Mouse (Mus musculus): ENCODE measurements around the gene Sf3a1. TPM values are rescaled to one million over a fixed set of nuclear protein-coding genes. Genes with fewer than 3 reads are reported as not detected.
"Not testable (repeated sequence)": the region's sequence is repeated elsewhere in the genome, so short reads cannot be mapped to it uniquely, and the experiment has no call there.

Sf3a1 gene
- total RNA-seq, 1 experiment from 2014 or later, result 48.0 TPM

DNA sequence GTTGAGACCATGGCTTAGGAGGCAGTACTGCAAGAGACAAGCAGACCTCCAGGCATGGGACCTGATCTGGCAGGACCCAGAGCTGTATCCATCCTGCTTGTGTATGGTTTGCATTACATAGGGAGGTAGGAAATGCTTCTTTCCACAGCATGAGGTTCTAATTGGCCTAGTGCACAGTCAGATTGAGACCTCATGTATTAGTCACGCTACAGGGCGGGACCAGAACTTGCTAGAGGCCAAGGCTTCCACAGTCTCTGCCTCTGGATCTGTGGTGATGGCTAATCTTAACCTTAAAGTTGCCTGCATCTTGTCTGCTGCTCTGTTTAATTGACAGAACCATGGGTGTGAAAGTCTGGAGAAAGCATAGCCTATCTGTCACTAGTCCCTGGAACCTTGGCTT, 4.6 kb downstream of the Sf3a1 start:
- ATAC-seq (replicated peaks in 1 of 2; ENCODE audit: insufficient read depth in 1 of 2, low FRiP score in 2 of 2, low TSS enrichment in 1 of 2, low read depth in 1 of 2, poor library complexity in 2 of 2, severe bottlenecking in 2 of 2), result no peak

GRCm38 (mm10) chr11:4166467-4167090, 6.4 kb downstream of the Sf3a1 start:
- ATAC-seq (replicated peaks in 1 of 2; ENCODE audit: insufficient read depth in 1 of 2, low FRiP score in 2 of 2, low TSS enrichment in 1 of 2, low read depth in 1 of 2, poor library complexity in 2 of 2, severe bottlenecking in 2 of 2), result no peak

GRCm38 (mm10) chr11:4174586-4174985, 14.4 kb downstream of the Sf3a1 start:
- ATAC-seq (replicated peaks in 1 of 2; ENCODE audit: insufficient read depth in 1 of 2, low FRiP score in 2 of 2, low TSS enrichment in 1 of 2, low read depth in 1 of 2, poor library complexity in 2 of 2, severe bottlenecking in 2 of 2), result no peak

GRCm38 (mm10) chr11:4177716-4178115, 17.6 kb downstream of the Sf3a1 start:
- no peak for ATAC-seq (replicated peaks in 1 of 2; ENCODE audit: insufficient read depth in 1 of 2, low FRiP score in 2 of 2, low TSS enrichment in 1 of 2, low read depth in 1 of 2, poor library complexity in 2 of 2, severe bottlenecking in 2 of 2)

- ATAC-seq (replicated peaks in 1 of 2; ENCODE audit: insufficient read depth in 1 of 2, low FRiP score in 2 of 2, low TSS enrichment in 1 of 2, low read depth in 1 of 2, poor library complexity in 2 of 2, severe bottlenecking in 2 of 2), result no peak
Observed at GRCm38 (mm10) chr11:4182061-4182460, 21.9 kb downstream of the Sf3a1 start.

GRCm38 (mm10) chr11:4183511-4183910, 23.4 kb downstream of the Sf3a1 start:
- no peak for ATAC-seq (replicated peaks in 1 of 2; ENCODE audit: insufficient read depth in 1 of 2, low FRiP score in 2 of 2, low TSS enrichment in 1 of 2, low read depth in 1 of 2, poor library complexity in 2 of 2, severe bottlenecking in 2 of 2)

- ATAC-seq (replicated peaks in 1 of 2; ENCODE audit: insufficient read depth in 1 of 2, low FRiP score in 2 of 2, low TSS enrichment in 1 of 2, low read depth in 1 of 2, poor library complexity in 2 of 2, severe bottlenecking in 2 of 2), result no peak
Observed at GRCm38 (mm10) chr11:4184251-4184952, 24.3 kb downstream of the Sf3a1 start.

DNA sequence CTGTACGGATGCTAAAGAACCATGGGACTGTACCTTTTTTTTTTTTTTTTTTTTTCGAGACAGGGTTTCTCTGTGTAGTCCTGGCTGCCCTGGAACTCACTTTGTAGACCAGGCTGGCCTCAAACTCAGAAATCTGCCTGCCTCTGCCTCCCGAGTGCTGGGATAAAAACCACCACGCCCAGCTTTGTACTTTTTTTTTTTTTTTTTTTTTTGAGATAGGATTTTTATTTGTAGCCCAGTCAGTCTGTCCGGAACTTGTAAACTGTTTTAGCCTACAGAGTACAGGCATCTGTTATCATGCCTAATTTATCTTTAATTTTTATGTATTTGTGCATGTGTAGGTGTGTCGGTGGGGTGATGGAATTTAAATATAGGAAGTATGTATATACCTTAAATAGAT, 25.3 kb downstream of the Sf3a1 start:
- not testable (repeated sequence) for ATAC-seq (replicated peaks in 1 of 2; ENCODE audit: insufficient read depth in 1 of 2, low FRiP score in 2 of 2, low TSS enrichment in 1 of 2, low read depth in 1 of 2, poor library complexity in 2 of 2, severe bottlenecking in 2 of 2)

DNA sequence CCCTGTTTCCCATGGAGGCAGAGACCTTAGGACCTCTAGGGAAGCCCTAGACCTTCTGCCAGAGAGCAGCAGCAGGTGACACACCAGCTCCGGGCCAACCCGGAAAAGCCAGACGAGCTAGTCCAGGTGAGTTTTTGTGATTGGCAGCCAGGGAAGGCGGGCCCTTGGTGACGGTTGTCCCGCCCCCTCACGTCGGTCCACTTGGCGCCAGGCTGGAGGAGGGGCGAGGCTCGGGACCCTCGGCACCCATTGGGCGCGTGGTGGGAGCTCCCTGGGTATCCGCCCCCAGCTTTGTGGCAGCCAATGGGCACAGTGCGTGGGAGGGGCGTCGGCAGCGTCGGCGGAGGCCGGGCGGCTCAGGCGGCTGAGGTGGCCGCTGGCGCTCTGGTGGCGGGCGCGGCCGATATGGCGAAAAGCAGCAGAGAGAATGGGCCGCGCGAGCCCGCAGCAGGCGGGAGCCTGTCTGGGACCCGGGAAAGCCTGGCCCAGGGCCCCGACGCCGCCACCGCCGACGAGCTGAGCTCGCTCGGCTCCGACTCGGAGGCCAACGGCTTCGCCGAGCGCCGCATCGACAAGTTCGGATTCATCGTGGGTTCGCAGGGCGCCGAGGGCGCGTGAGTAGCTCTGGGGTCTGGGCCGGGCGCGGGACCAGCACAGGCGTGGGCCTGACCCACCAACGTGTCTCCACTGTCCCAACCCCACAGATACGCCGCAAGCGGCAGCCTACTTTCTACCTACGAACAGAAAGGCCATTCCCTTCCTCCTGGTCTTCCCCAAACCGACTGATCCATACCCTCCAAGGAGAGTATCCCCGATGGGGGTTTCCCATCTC, 26.6 kb downstream of the Sf3a1 start, which contains the start of gene Tbc1d10a:
Tbc1d10a (plus strand) TSS at position 304 of the 832 bp plus-strand sequence.
- peak; percentile 99 to 100 for ATAC-seq (replicated peaks in 1 of 2; ENCODE audit: insufficient read depth in 1 of 2, low FRiP score in 2 of 2, low TSS enrichment in 1 of 2, low read depth in 1 of 2, poor library complexity in 2 of 2, severe bottlenecking in 2 of 2)

GRCm38 (mm10) chr11:4187318-4187700, 27.2 kb downstream of the Sf3a1 start:
- ATAC-seq (replicated peaks in 1 of 2; ENCODE audit: insufficient read depth in 1 of 2, low FRiP score in 2 of 2, low TSS enrichment in 1 of 2, low read depth in 1 of 2, poor library complexity in 2 of 2, severe bottlenecking in 2 of 2), result no peak

DNA sequence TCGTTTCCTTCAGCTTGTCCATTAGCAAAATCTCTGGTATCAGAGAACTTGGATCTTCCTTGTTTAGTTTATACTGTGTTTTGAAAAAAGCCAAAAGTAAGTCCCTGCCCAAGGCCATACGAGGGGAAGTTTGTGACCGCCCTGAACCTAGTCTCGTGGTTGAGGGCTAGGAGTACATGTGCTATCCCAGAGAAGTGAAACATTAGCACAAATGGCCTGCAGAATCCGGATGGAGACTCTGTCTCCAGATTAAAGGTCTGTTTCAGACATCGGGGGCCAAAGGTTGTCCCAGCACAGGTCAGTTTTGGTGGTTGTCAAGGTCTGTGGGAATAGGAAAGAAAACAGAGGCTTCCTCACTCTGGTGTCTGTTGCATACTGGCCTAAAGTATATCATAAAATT, 29.0 kb downstream of the Sf3a1 start:
- ATAC-seq (replicated peaks in 1 of 2; ENCODE audit: insufficient read depth in 1 of 2, low FRiP score in 2 of 2, low TSS enrichment in 1 of 2, low read depth in 1 of 2, poor library complexity in 2 of 2, severe bottlenecking in 2 of 2), result no peak

DNA sequence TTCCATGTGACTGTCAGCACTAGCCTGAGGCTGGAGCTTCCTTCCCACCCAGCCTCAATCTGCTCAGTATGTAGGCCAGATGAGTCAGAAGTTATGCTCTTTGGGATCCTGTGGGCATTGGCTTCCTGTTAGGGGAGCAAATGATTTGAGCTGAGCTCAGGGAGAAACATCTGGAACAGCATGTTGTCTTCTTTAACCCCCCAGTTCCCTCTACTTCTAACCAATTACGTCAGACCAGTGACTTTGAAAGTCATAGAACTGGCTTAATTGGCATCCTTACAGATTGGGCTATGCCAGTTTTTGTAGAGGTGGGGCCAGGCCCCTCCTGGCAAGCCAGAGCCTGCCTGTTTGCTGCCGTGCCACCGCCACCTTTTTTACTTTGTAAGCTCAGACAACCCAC, 30.5 kb downstream of the Sf3a1 start:
- no peak for ATAC-seq (replicated peaks in 1 of 2; ENCODE audit: insufficient read depth in 1 of 2, low FRiP score in 2 of 2, low TSS enrichment in 1 of 2, low read depth in 1 of 2, poor library complexity in 2 of 2, severe bottlenecking in 2 of 2)

GRCm38 (mm10) chr11:4192757-4193156, 32.6 kb downstream of the Sf3a1 start:
- ATAC-seq (replicated peaks in 1 of 2; ENCODE audit: insufficient read depth in 1 of 2, low FRiP score in 2 of 2, low TSS enrichment in 1 of 2, low read depth in 1 of 2, poor library complexity in 2 of 2, severe bottlenecking in 2 of 2), result no peak

GRCm38 (mm10) chr11:4193420-4193819, 33.3 kb downstream of the Sf3a1 start:
- ATAC-seq (replicated peaks in 1 of 2; ENCODE audit: insufficient read depth in 1 of 2, low FRiP score in 2 of 2, low TSS enrichment in 1 of 2, low read depth in 1 of 2, poor library complexity in 2 of 2, severe bottlenecking in 2 of 2), result no peak

GRCm38 (mm10) chr11:4195597-4196031, 35.5 kb downstream of the Sf3a1 start:
- peak; percentile 72 to 85 for ATAC-seq (replicated peaks in 1 of 2; ENCODE audit: insufficient read depth in 1 of 2, low FRiP score in 2 of 2, low TSS enrichment in 1 of 2, low read depth in 1 of 2, poor library complexity in 2 of 2, severe bottlenecking in 2 of 2)

GRCm38 (mm10) chr11:4196636-4197035, 36.5 kb downstream of the Sf3a1 start:
- no peak for ATAC-seq (replicated peaks in 1 of 2; ENCODE audit: insufficient read depth in 1 of 2, low FRiP score in 2 of 2, low TSS enrichment in 1 of 2, low read depth in 1 of 2, poor library complexity in 2 of 2, severe bottlenecking in 2 of 2)

GRCm38 (mm10) chr11:4197691-4198090, 37.5 kb downstream of the Sf3a1 start:
- ATAC-seq (replicated peaks in 1 of 2; ENCODE audit: insufficient read depth in 1 of 2, low FRiP score in 2 of 2, low TSS enrichment in 1 of 2, low read depth in 1 of 2, poor library complexity in 2 of 2, severe bottlenecking in 2 of 2), result no peak

Measured in hematopoietic stem cell, adult 5-6 weeks (primary cell).